Mouse (Mus musculus) bone marrow, adult 2 months (tissue): ENCODE measurements around the gene Ccdc141. TPM values are rescaled to one million over a fixed set of nuclear protein-coding genes. Genes with fewer than 3 reads are reported as not detected.

ENCODE experiments used
- H3K27ac ChIP-seq: fragments of 200-500 bp; 2 replicates; pipeline ENCODE4 v1.5.1; 2012; ENCODE audit warnings: low read depth, mild to moderate bottlenecking, control low read depth, inconsistent platforms, low read length; ENCODE audit not compliant: control insufficient read depth, poor library complexity, insufficient read depth
- H3K4me1 ChIP-seq: fragments of 200-500 bp; 2 replicates; pipeline ENCODE4 v1.6.1; 2011; ENCODE audit warnings: low read length; ENCODE audit not compliant: control insufficient read depth, insufficient read depth
- H3K4me3 ChIP-seq: fragments of 200-500 bp; replicated peaks from 2 replicates; pipeline ENCODE3; 2011; ENCODE audit warnings: mild to moderate bottlenecking, low read depth, low read length, control low read depth; ENCODE audit not compliant: control insufficient read depth
- CTCF ChIP-seq: fragments of 200-500 bp; IDR thresholded peaks from 2 replicates; pipeline ENCODE4 v1.5.1; 2011; ENCODE audit warnings: low read length, control low read depth; ENCODE audit not compliant: control insufficient read depth, insufficient read depth
- POLR2A ChIP-seq: fragments of 200-500 bp; IDR thresholded peaks from 2 replicates; pipeline ENCODE4 v1.6.1; 2011; ENCODE audit warnings: low read depth, mild to moderate bottlenecking, control low read depth, low read length, borderline replicate concordance; ENCODE audit not compliant: control insufficient read depth
- WGBS: fragments of 180-500 bp; shearing (Covaris S2); methylation state at CpG from one replicate; pipeline ENCODE4 v1.1.7; 2018; 5-methylcytosine and 5-hydroxymethylcytosine counted together
- polyA plus RNA-seq: library from polyadenylated mRNA; stranded (reverse); fragments of >200 nt; gene quantifications from 2 replicates; pipeline ENCODE4 v1.2.4, GENCODE M21; 2011; ENCODE audit warnings: low replicate concordance; ENCODE audit not compliant: missing spikeins, insufficient read depth, insufficient read length

The Ccdc141 gene
- polyA plus RNA-seq, 1 experiment: 3.7 TPM

GRCm38 (mm10) chr2:76970204-76970603 is 200.2 kb downstream of the Ccdc141 start:
- Histone ChIP-seq H3K4me1 (no peaks in the 10 kb centered on the region; the same call in 1 of the 2 replicates), H3K4me3 (no peak overlapping the region), H3K27ac (no peak overlapping the region)
- no peak for TF ChIP-seq POLR2A
- TF ChIP-seq CTCF: no peak
- 3% methylated on average over 6 of the region's 6 CpGs for WGBS

DNA sequence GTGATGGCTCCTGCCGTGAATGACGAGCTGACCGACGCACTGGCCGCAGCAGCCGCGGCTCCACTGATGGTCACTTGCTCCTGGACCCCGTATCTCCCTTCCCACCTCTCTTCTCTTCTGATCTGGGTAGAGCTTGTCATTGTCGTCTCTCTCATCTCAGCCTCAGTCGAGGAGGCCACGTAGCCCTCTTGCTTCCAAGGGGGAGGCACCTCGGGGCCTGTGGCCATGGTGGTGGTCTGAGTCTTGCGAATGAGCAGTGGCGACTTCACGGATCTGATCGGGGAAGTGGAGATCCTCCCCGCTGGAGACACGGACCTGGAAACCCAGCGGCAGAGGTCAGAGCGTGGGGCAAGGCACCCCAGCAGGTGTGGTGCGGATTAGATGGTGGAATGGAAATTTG is 200.8 kb downstream of the Ccdc141 start:
- Histone ChIP-seq H3K4me1 (no peaks in the 10 kb centered on the region; the same call in 1 of the 2 replicates), H3K4me3 (no peak overlapping the region), H3K27ac (no peak overlapping the region)
- TF ChIP-seq CTCF: no peak
- no peak for TF ChIP-seq POLR2A
- WGBS: 77% methylated on average over 21 of the region's 21 CpGs

- H3K27ac ChIP-seq: no peak overlapping the region
- TF ChIP-seq POLR2A (no peak), CTCF (peak; percentile 39; the same call in 1 of the 2 replicates)
- H3K4me1 ChIP-seq: no peaks in the 10 kb centered on the region; the same call in 1 of the 2 replicates
- 22% methylated on average over 8 of the region's 8 CpGs for WGBS
- no peak overlapping the region for H3K4me3 ChIP-seq
These were observed 201.5 kb downstream of the Ccdc141 start for GRCm38 (mm10) chr2:76968919-76969318.

DNA sequence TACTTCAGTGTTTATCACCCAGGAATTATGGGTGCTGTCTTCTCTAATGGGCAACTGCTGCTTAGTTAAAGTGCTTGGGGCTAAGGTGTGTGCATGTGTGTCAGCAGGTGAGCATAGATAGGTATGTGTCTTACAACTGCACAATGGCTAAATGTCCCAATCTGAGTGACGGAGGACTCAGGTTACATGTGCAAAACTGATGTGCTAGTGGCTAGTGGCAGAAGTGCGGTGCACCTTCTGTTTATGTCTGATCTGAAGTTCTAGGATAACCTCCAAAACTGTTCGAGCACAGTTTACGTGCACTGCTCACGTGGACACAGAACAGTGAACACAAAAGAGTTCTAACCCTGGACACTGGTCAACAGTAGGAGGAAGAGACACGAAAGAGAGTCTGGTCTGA is 203.9 kb downstream of the Ccdc141 start:
- WGBS: 80% methylated on average over 6 of the region's 6 CpGs
- no peak overlapping the region for H3K4me3 ChIP-seq
- no peak for TF ChIP-seq POLR2A
- no peak for TF ChIP-seq CTCF
- H3K27ac ChIP-seq: no peak overlapping the region
- no peaks in the 10 kb centered on the region; the same call in 1 of the 2 replicates for H3K4me1 ChIP-seq

GRCm38 (mm10) chr2:76966013-76966412 is 204.4 kb downstream of the Ccdc141 start:
- no peak overlapping the region for H3K27ac ChIP-seq
- 80% methylated on average over 2 of the region's 2 CpGs for WGBS
- H3K4me1 ChIP-seq: no peaks in the 10 kb centered on the region; the same call in 1 of the 2 replicates
- TF ChIP-seq CTCF (no peak), POLR2A (no peak)
- no peak overlapping the region for H3K4me3 ChIP-seq

DNA sequence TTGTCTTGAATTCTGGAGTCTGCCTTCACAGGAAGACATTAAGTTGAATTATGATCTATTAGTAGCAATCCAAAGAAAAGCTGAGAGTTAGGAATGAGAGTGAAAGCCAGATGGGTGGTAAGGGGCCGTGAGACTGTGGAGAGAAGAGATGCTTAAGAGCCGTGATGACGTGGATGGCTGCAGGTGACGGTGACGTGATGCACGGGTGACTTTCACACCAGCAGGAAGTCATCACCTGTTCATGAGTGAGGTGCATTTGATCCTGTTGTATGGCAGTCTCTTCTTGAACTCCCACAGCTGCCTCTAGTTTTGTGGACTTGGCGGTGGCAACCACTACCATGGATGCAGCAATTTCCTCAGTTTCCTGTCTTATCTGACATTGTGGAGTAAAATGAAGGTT is 204.9 kb downstream of the Ccdc141 start:
- no peaks in the 10 kb centered on the region; the same call in 1 of the 2 replicates for H3K4me1 ChIP-seq
- H3K4me3 ChIP-seq: no peak overlapping the region
- H3K27ac ChIP-seq: no peak overlapping the region
- 87% methylated on average over 7 of the region's 7 CpGs for WGBS
- TF ChIP-seq POLR2A: no peak
- no peak for TF ChIP-seq CTCF

- no peak for TF ChIP-seq POLR2A
- no peak for TF ChIP-seq CTCF
- no peak overlapping the region for H3K4me3 ChIP-seq
- H3K27ac ChIP-seq: no peak overlapping the region
- 80% methylated on average over 6 of the region's 6 CpGs for WGBS
- no peaks in the 10 kb centered on the region; the same call in 1 of the 2 replicates for H3K4me1 ChIP-seq
These were observed 208.4 kb downstream of the Ccdc141 start for GRCm38 (mm10) chr2:76962045-76962432.

- Histone ChIP-seq H3K27ac (no peak overlapping the region), H3K4me3 (no peak overlapping the region), H3K4me1 (no peaks in the 10 kb centered on the region; the same call in 1 of the 2 replicates)
- TF ChIP-seq POLR2A: no peak
- TF ChIP-seq CTCF: no peak
- WGBS: 88% methylated on average over 10 of the region's 10 CpGs
These were observed 208.9 kb downstream of the Ccdc141 start for GRCm38 (mm10) chr2:76961420-76962044.

Other genes with a start within 250 kb of the Ccdc141 start
- gene Ttn, start 188.1 kb downstream of the Ccdc141 start, polyA plus RNA-seq: 8.1 and 8.3 TPM in 2 replicates
- gene Sestd1, start 110.0 kb upstream of the Ccdc141 start, polyA plus RNA-seq: 0.47 and 2.7 TPM in 2 replicates